22 mouse cellular contexts compared by ENCODE assay signal in the genomic region with DNA sequence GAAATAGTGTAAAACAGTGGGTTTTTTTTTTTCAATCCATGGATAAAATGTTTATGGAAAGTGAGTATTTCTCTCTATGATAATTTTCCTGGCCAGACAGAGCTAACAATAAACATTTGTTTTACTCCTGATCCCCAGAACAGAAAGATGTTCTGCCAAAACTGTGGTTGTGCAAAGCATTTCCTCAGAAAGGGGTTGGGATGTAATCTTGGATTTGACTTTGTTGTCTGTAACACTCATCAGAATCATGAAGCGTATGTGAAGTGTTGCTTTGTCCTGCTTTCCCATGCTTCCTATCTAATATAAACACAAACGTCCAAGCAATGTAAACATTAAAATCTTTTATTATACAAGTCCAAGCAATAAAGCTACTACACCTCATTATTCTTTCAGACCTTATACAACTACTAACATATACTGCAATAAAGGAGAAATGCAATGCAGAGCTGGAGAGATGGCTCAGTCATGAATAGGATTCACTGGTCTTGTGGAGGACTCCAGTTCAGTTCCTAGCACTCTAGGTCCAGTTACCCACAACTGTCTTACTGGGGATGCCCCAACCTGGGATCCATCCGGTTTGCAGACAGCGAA.
DNase-seq lines count a peak whose midpoint lies in the region; ATAC-seq lines count a peak whose summit lies in the region.
"Had no signal": no experiment of that assay in that cellular context is flagged by ENCODE, and none has a peak within 500 bp of the region (broad histone marks: within the 10 kb centered on the region; RNA-seq: fewer than 3 reads in every experiment).

No protein-coding gene starts in this region.

- H3K4me1 ChIP-seq in embryonic facial prominence, embryonic 14.5 days (ENCODE audit: control insufficient read depth, insufficient read depth, low read length) = no peaks in the 10 kb centered on the region
- no peaks in the 10 kb centered on the region for H3K4me1 ChIP-seq in embryonic facial prominence, embryonic 10.5 days
- H3K4me1 ChIP-seq in lung, embryonic 15.5 days = no peaks in the 10 kb centered on the region
- H3K4me1 ChIP-seq in embryonic facial prominence, embryonic 15.5 days = no peaks in the 10 kb centered on the region
- H3K4me1 ChIP-seq: hindbrain, embryonic 12.5 days; hindbrain, embryonic 15.5 days had no signal

- no peak overlapping the region for H3K4me3 ChIP-seq in embryonic facial prominence, embryonic 14.5 days (ENCODE audit: low read depth, low read length)
- no peak overlapping the region for H3K4me3 ChIP-seq in embryonic facial prominence, embryonic 10.5 days
- no peak overlapping the region for H3K4me3 ChIP-seq in lung, embryonic 15.5 days
- no peak overlapping the region for H3K4me3 ChIP-seq in embryonic facial prominence, embryonic 15.5 days (replicated peaks)
- H3K4me3 ChIP-seq: gastrocnemius, adult 2 months; hindbrain, embryonic 12.5 days; hindbrain, embryonic 15.5 days had no signal

- H3K27ac ChIP-seq in embryonic facial prominence, embryonic 14.5 days (replicated peaks; ENCODE audit: low read depth, low read length) = no peak overlapping the region
- H3K27ac ChIP-seq in embryonic facial prominence, embryonic 10.5 days (replicated peaks) = no peak overlapping the region
- peak overlapping the region; percentile 29; the same call in 1 of the 2 replicates for H3K27ac ChIP-seq in lung, embryonic 15.5 days
- peak overlapping the region; percentile 17; the same call in 1 of the 2 replicates for H3K27ac ChIP-seq in embryonic facial prominence, embryonic 15.5 days (replicated peaks)
- H3K27ac ChIP-seq: gastrocnemius, adult 2 months; hindbrain, embryonic 12.5 days; hindbrain, embryonic 15.5 days had no signal

- 76% methylated on average over 4 of the region's 4 CpGs for WGBS in embryonic facial prominence, embryonic 14.5 days
- WGBS in embryonic facial prominence, embryonic 10.5 days = 83% methylated on average over 4 of the region's 4 CpGs
- 38% methylated on average over 4 of the region's 4 CpGs for WGBS in lung, embryonic 15.5 days
- WGBS in embryonic facial prominence, embryonic 15.5 days = 72% methylated on average over 4 of the region's 4 CpGs

- peak; percentile 59 for DNase-seq in embryonic facial prominence, embryonic 14.5 days (ENCODE audit: low spot score)
- DNase-seq in embryonic facial prominence, embryonic 10.5 days (ENCODE audit: low spot score) = no peak
- no peak for DNase-seq in lung, adult 18-20 months
- DNase-seq: adrenal gland, adult 8-10 months; adrenal gland, postnatal 25 days; cerebellum, adult 11-12 months; cerebellum, adult 8-10 months; cerebellum, postnatal 10 days; cerebellum, postnatal 36 days; embryo, embryonic 11 days; forebrain, postnatal 0 days; gastrocnemius, adult 2 months; gastrocnemius, postnatal 14 days; heart, adult 11 months had no signal

- H3K9ac ChIP-seq in embryonic facial prominence, embryonic 14.5 days (ENCODE audit: low read depth, low read length) = no peak overlapping the region
- H3K9ac ChIP-seq in lung, embryonic 15.5 days = no peak overlapping the region
- no peak overlapping the region for H3K9ac ChIP-seq in embryonic facial prominence, embryonic 15.5 days
- H3K9ac ChIP-seq: forebrain, postnatal 0 days; hindbrain, embryonic 12.5 days; hindbrain, embryonic 15.5 days had no signal

- H3K36me3 ChIP-seq in embryonic facial prominence, embryonic 14.5 days (ENCODE audit: control insufficient read depth, insufficient read depth, low read length) = no peaks in the 10 kb centered on the region
- H3K36me3 ChIP-seq in embryonic facial prominence, embryonic 10.5 days (replicated peaks) = no peaks in the 10 kb centered on the region
- no peaks in the 10 kb centered on the region for H3K36me3 ChIP-seq in lung, embryonic 15.5 days
- no peaks in the 10 kb centered on the region for H3K36me3 ChIP-seq in embryonic facial prominence, embryonic 15.5 days
- H3K36me3 ChIP-seq: hindbrain, embryonic 12.5 days; hindbrain, embryonic 15.5 days had no signal

- H3K27me3 ChIP-seq in embryonic facial prominence, embryonic 14.5 days (replicated peaks; ENCODE audit: control insufficient read depth, insufficient read depth, low read length) = no peaks in the 10 kb centered on the region
- H3K27me3 ChIP-seq in embryonic facial prominence, embryonic 10.5 days (replicated peaks; ENCODE audit: low read depth, poor library complexity, severe bottlenecking) = no peaks in the 10 kb centered on the region
- no peaks in the 10 kb centered on the region for H3K27me3 ChIP-seq in lung, embryonic 15.5 days
- no peaks in the 10 kb centered on the region for H3K27me3 ChIP-seq in embryonic facial prominence, embryonic 15.5 days
- H3K27me3 ChIP-seq: hindbrain, embryonic 12.5 days; hindbrain, embryonic 15.5 days had no signal

- no peak overlapping the region for H3K4me2 ChIP-seq in embryonic facial prominence, embryonic 14.5 days (ENCODE audit: low read depth, low read length)
- no peak overlapping the region for H3K4me2 ChIP-seq in lung, embryonic 15.5 days
- no peak overlapping the region for H3K4me2 ChIP-seq in embryonic facial prominence, embryonic 15.5 days (replicated peaks)
- H3K4me2 ChIP-seq: heart, embryonic 11.5 days; hindbrain, embryonic 12.5 days; hindbrain, embryonic 15.5 days had no signal

- ATAC-seq in embryonic facial prominence, embryonic 14.5 days (ENCODE audit: low read depth) = no peak
- ATAC-seq in lung, embryonic 15.5 days (ENCODE audit: borderline replicate concordance, extremely low read depth, low FRiP score, low TSS enrichment) = peak; percentile 92; the same call in 1 of the 2 replicates
- no peak for ATAC-seq in embryonic facial prominence, embryonic 15.5 days (ENCODE audit: insufficient number of reproducible peaks, low FRiP score, low TSS enrichment, low read depth)
- no peak for ATAC-seq in erythroblast, adult 5-6 weeks (replicated peaks; ENCODE audit: low FRiP score, poor library complexity, severe bottlenecking)
- ATAC-seq: activated CD4-positive, CD25-positive, alpha-beta regulatory T cell, adult 4 months; forebrain, embryonic 14.5 days; forebrain, postnatal 0 days had no signal

- H3K9me3 ChIP-seq in embryonic facial prominence, embryonic 14.5 days (ENCODE audit: control insufficient read depth, low read length) = no peaks in the 10 kb centered on the region
- no peaks in the 10 kb centered on the region for H3K9me3 ChIP-seq in embryonic facial prominence, embryonic 10.5 days
- H3K9me3 ChIP-seq in lung, embryonic 15.5 days = no peaks in the 10 kb centered on the region
- H3K9me3 ChIP-seq in embryonic facial prominence, embryonic 15.5 days (replicated peaks) = no peaks in the 10 kb centered on the region
- H3K9me3 ChIP-seq: hindbrain, embryonic 12.5 days; hindbrain, embryonic 15.5 days had no signal

Comparison
In these comparisons a context has a peak if more than half of its experiments do, and no peak if none do; other contexts are left out.
1. H3K27ac ChIP-seq: peak in lung, embryonic 15.5 days (single experiment) and embryonic facial prominence, embryonic 15.5 days (single experiment); none in embryonic facial prominence, embryonic 14.5 days (single experiment) and embryonic facial prominence, embryonic 10.5 days (single experiment).